ENCODE assay signal across 25 mouse cellular contexts in the genomic region with DNA sequence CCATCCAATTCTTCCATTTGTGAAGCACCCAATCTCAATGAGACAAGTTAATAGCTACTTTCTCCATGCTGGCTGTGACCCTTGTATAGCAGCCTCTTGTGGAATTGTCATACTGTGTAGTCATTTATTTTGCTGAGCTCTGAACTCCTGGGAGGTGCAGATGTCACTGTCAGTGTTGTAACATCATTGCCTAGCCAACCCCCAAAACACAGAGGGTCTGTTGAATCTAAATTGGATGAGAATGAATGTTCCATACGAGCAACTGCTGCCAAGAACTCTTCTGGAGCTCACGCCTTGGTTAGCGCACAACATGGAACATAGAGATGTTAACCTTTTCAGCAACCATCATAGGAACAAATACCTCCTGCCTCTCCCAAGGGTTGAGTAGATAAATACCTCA.
"Had no signal": no experiment of that assay in that cellular context is flagged by ENCODE, and none has a peak within 500 bp of the region (broad histone marks: within the 10 kb centered on the region; RNA-seq: fewer than 3 reads in every experiment).

No protein-coding gene starts in this region.

- H3K36me3 ChIP-seq: kidney, embryonic 15.5 days; limb, embryonic 12.5 days; liver, embryonic 12.5 days; liver, embryonic 15.5 days; lung, embryonic 15.5 days; neural tube, embryonic 12.5 days had no signal

- ATAC-seq: liver, embryonic 12.5 days had no signal

- H3K27ac ChIP-seq: kidney, embryonic 15.5 days; left cerebral cortex, adult 2 months; limb, embryonic 12.5 days; liver, embryonic 12.5 days; liver, embryonic 15.5 days; lung, embryonic 15.5 days; midbrain, embryonic 10.5 days; neural tube, embryonic 12.5 days; neural tube, embryonic 15.5 days; stomach, postnatal 0 days had no signal

- H3K4me2 ChIP-seq: kidney, embryonic 15.5 days; limb, embryonic 12.5 days; liver, embryonic 12.5 days; liver, embryonic 15.5 days; lung, embryonic 15.5 days; neural tube, embryonic 12.5 days; neural tube, embryonic 15.5 days had no signal

- H3K4me1 ChIP-seq: kidney, embryonic 15.5 days; limb, embryonic 12.5 days; liver, embryonic 12.5 days; liver, embryonic 15.5 days; lung, embryonic 15.5 days; megakaryocyte, embryonic 14.5 days; midbrain, embryonic 10.5 days; neural tube, embryonic 12.5 days; neural tube, embryonic 15.5 days had no signal

- H3K9ac ChIP-seq: kidney, embryonic 15.5 days; limb, embryonic 12.5 days; liver, embryonic 12.5 days; liver, embryonic 15.5 days; lung, embryonic 15.5 days; neural tube, embryonic 12.5 days; neural tube, embryonic 15.5 days had no signal

- H3K4me3 ChIP-seq: kidney, embryonic 15.5 days; left cerebral cortex, adult 2 months; limb, embryonic 12.5 days; liver, embryonic 12.5 days; liver, embryonic 15.5 days; lung, embryonic 15.5 days; megakaryocyte, embryonic 14.5 days; midbrain, embryonic 10.5 days; neural tube, embryonic 12.5 days; neural tube, embryonic 15.5 days had no signal

- H3K9me3 ChIP-seq: kidney, embryonic 15.5 days; limb, embryonic 12.5 days; liver, embryonic 12.5 days; liver, embryonic 15.5 days; lung, embryonic 15.5 days; megakaryocyte, embryonic 14.5 days; midbrain, embryonic 10.5 days; neural tube, embryonic 12.5 days; neural tube, embryonic 15.5 days had no signal

- H3K27me3 ChIP-seq: kidney, embryonic 15.5 days; limb, embryonic 12.5 days; liver, embryonic 12.5 days; liver, embryonic 15.5 days; lung, embryonic 15.5 days; megakaryocyte, embryonic 14.5 days; neural tube, embryonic 12.5 days; neural tube, embryonic 15.5 days had no signal

- DNase-seq: kidney, postnatal 10 days; kidney, postnatal 36 days; layer of hippocampus, postnatal 36 days; liver; lung, adult 18-20 months; lung, postnatal 10 days; lung, postnatal 36 days; midbrain, embryonic 14.5 days; right cerebral cortex, adult 18-20 months; right cerebral cortex, postnatal 14 days; right cerebral cortex, postnatal 4 days; thymus, adult 2 months; thymus, postnatal 14 days; thymus, postnatal 4 days had no signal
